Mouse (Mus musculus) embryonic facial prominence, embryonic 15.5 days (tissue): ENCODE results near the gene Asic3. TPM values are rescaled to one million over a fixed set of nuclear protein-coding genes. Genes with fewer than 3 reads are reported as not detected.

ENCODE experiments used
- ATAC-seq: fragments of 200-750 bp; cut with Nextera tagmentation; 2 replicates; pipeline ENCODE4 v1.8.0; 2017; ENCODE audit warnings: low read depth, moderate TSS enrichment; ENCODE audit not compliant: insufficient number of reproducible peaks, low FRiP score, low TSS enrichment
- H3K27ac ChIP-seq: fragments of 300-500 bp; sonication (generic); replicated peaks from 2 replicates; pipeline ENCODE4 v1.5.1; 2015; ENCODE audit warnings: mild to moderate bottlenecking, inconsistent platforms
- H3K27me3 ChIP-seq: fragments of 300-500 bp; sonication (generic); 2 replicates; pipeline ENCODE4 v1.6.1; 2015; ENCODE audit warnings: inconsistent platforms
- H3K36me3 ChIP-seq: fragments of 300-500 bp; sonication (generic); 2 replicates; pipeline ENCODE4 v1.6.1; 2015; ENCODE audit warnings: mild to moderate bottlenecking, inconsistent platforms
- H3K4me1 ChIP-seq: fragments of 300-500 bp; sonication (generic); 2 replicates; pipeline ENCODE4 v1.6.1; 2015; ENCODE audit warnings: inconsistent platforms
- H3K4me2 ChIP-seq: fragments of 300-500 bp; sonication (generic); replicated peaks from 2 replicates; pipeline ENCODE4 v1.6.1; 2015; ENCODE audit warnings: mild to moderate bottlenecking, inconsistent platforms
- H3K4me3 ChIP-seq: fragments of 300-500 bp; sonication (generic); replicated peaks from 2 replicates; pipeline ENCODE4 v1.5.1; 2015; ENCODE audit warnings: mild to moderate bottlenecking, inconsistent platforms
- H3K9ac ChIP-seq: fragments of 300-500 bp; sonication (generic); 2 replicates; pipeline ENCODE4 v1.6.1; 2015; ENCODE audit warnings: inconsistent platforms
- H3K9me3 ChIP-seq: fragments of 300-500 bp; sonication (generic); replicated peaks from 2 replicates; pipeline ENCODE4 v1.6.1; 2016; ENCODE audit warnings: inconsistent platforms
- WGBS: fragments of 180-500 bp; shearing (Covaris S2); methylation state at CpG from one replicate; pipeline ENCODE4 v1.1.7; 2015; 5-methylcytosine and 5-hydroxymethylcytosine counted together
- polyA plus RNA-seq: library from polyadenylated mRNA; unstranded; fragments of >200 nt; fragmentation: Nextera tagmentation; extraction: Ambion mirVana; gene quantifications from 2 replicates; pipeline ENCODE4 v1.2.1, GENCODE M21; 2015

Asic3 gene
- polyA plus RNA-seq, 1 experiment from 2014 or later: 1.6 TPM

DNA sequence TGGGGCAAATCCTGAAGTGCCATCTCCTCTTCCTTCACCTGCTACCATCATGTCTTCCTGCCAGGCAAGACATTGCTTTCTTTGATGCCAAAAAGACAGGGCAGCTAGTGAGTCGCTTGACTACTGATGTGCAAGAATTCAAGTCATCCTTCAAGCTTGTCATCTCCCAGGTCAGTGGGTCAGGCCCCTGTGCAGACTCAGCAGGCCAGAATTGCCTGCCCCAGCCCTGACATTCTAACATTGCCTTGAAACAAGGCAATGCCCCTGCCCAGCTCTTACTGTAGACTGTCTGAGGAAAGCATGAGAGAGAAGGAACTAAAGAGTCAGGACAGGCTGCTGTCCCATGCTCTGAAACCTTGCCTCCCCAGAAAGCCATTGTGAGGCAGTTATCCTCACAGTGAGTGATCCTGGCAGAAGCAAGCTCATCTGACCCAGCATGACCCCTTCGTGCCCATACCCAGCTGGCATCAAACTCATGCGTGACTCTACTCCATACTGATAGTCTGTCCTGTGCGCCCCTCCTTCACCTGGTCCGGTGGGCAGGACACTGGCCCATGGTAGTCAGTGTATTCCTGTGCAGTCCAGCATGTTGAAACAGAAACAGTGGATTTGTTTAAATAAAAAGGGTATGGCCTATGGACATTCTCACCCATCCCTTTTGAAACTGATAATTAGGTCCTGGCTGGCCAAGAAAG lies 12.1 kb upstream of the Asic3 start:
- no peak overlapping the region for H3K4me2 ChIP-seq
- 90% methylated on average over 5 of the region's 5 CpGs for WGBS
- H3K27me3 ChIP-seq: no peaks in the 10 kb centered on the region
- H3K36me3 ChIP-seq: peaks cover 48% of the 10 kb centered on the region
- no peak overlapping the region for H3K9ac ChIP-seq
- no peak for ATAC-seq
- H3K9me3 ChIP-seq: no peaks in the 10 kb centered on the region
- no peaks in the 10 kb centered on the region for H3K4me1 ChIP-seq
- no peak overlapping the region for H3K27ac ChIP-seq
- no peak overlapping the region for H3K4me3 ChIP-seq

- Histone ChIP-seq H3K9me3 (no peaks in the 10 kb centered on the region), H3K4me1 (no peaks in the 10 kb centered on the region), H3K9ac (no peak overlapping the region), H3K4me3 (no peak overlapping the region), H3K36me3 (peaks cover 56% of the 10 kb centered on the region), H3K27ac (no peak overlapping the region), H3K27me3 (no peaks in the 10 kb centered on the region), H3K4me2 (no peak overlapping the region)
- ATAC-seq: no peak
- WGBS: 83% methylated on average over 9 of the region's 9 CpGs
Observed at GRCm38 (mm10) chr5:24401969-24402368, 11.2 kb upstream of the Asic3 start.

- Histone ChIP-seq H3K4me2 (no peak overlapping the region), H3K4me3 (no peak overlapping the region), H3K27ac (no peak overlapping the region), H3K4me1 (no peaks in the 10 kb centered on the region), H3K9ac (no peak overlapping the region), H3K36me3 (peaks cover 67% of the 10 kb centered on the region), H3K27me3 (no peaks in the 10 kb centered on the region), H3K9me3 (no peaks in the 10 kb centered on the region)
- no peak for ATAC-seq
- WGBS: 72% methylated on average over 6 of the region's 6 CpGs
Observed at GRCm38 (mm10) chr5:24404594-24405360, 8.4 kb upstream of the Asic3 start.

GRCm38 (mm10) chr5:24405389-24405876 lies 7.8 kb upstream of the Asic3 start:
- no peaks in the 10 kb centered on the region for H3K9me3 ChIP-seq
- H3K27me3 ChIP-seq: no peaks in the 10 kb centered on the region
- H3K9ac ChIP-seq: no peak overlapping the region
- no peak for ATAC-seq
- no peak overlapping the region for H3K27ac ChIP-seq
- H3K4me2 ChIP-seq: no peak overlapping the region
- H3K36me3 ChIP-seq: peaks cover 65% of the 10 kb centered on the region
- no peaks in the 10 kb centered on the region for H3K4me1 ChIP-seq
- WGBS: 75% methylated on average over 3 of the region's 3 CpGs
- no peak overlapping the region for H3K4me3 ChIP-seq

GRCm38 (mm10) chr5:24408651-24409050 lies 4.5 kb upstream of the Asic3 start:
- WGBS: 92% methylated on average over 13 of the region's 13 CpGs
- Histone ChIP-seq H3K4me1 (peaks cover 12% of the 10 kb centered on the region), H3K27me3 (no peaks in the 10 kb centered on the region), H3K27ac (no peak overlapping the region), H3K4me3 (no peak overlapping the region), H3K36me3 (peaks cover 34% of the 10 kb centered on the region), H3K4me2 (no peak overlapping the region), H3K9me3 (no peaks in the 10 kb centered on the region), H3K9ac (no peak overlapping the region)
- no peak for ATAC-seq

DNA sequence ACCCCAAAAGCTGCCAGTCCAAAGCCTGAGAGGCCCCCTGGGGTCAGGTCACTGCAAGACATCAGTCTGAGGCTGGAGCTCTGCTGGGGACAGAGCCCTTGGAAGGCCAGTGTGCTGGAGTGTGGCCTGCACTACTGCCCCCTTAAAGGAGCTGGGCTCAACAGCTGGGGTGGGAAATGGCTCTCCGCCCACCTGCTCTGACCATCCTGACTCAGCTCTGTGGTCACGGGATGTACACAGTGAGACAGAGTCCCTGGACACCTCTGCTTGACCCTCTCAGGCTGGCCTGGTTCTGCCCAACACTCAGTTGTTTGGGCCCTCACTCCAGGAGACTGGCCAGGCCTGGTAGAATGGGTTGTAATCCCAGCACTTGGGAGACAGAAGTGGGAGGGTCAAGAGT lies 3.7 kb upstream of the Asic3 start:
- Histone ChIP-seq H3K4me3 (no peak overlapping the region), H3K27me3 (no peaks in the 10 kb centered on the region), H3K4me1 (peaks cover 16% of the 10 kb centered on the region), H3K9ac (no peak overlapping the region), H3K36me3 (peaks cover 28% of the 10 kb centered on the region), H3K27ac (no peak overlapping the region), H3K9me3 (no peaks in the 10 kb centered on the region), H3K4me2 (no peak overlapping the region)
- WGBS: 82% methylated on average over 2 of the region's 2 CpGs
- ATAC-seq: no peak

DNA sequence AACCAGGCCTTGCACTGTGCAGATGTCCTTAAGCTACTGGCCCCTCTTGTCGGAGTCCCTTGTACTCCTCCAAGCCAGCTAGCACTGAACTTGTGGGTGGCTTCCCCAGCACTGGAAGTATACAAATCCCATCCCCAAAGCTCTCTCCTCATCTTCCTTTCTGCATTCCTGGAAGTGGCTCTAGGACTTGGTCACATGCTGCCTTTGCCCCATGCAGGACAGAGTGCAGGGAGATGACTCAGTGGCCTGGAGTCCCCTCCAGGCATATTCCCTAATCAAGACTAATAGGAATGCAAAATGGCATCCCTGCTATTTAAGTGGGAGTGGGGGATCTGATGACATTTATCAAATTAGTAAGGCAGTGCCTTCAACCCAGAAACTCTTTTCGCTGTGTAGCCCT lies 1.1 kb upstream of the Asic3 start:
- Histone ChIP-seq H3K27me3 (no peaks in the 10 kb centered on the region), H3K9ac (no peak overlapping the region), H3K27ac (no peak overlapping the region), H3K9me3 (no peaks in the 10 kb centered on the region), H3K4me2 (no peak overlapping the region), H3K4me3 (no peak overlapping the region), H3K4me1 (peaks cover 28% of the 10 kb centered on the region), H3K36me3 (peaks cover 10% of the 10 kb centered on the region; the same call in 1 of the 2 replicates)
- ATAC-seq: no peak
- WGBS: 81% methylated on average over 2 of the region's 2 CpGs

- no peak overlapping the region for H3K9ac ChIP-seq
- ATAC-seq: no peak
Observed at GRCm38 (mm10) chr5:24413938-24414337, 746 bp downstream of the Asic3 start.

GRCm38 (mm10) chr5:24416222-24416736 lies 3.1 kb downstream of the Asic3 start:
- Histone ChIP-seq H3K27me3 (no peaks in the 10 kb centered on the region), H3K4me1 (peaks cover 28% of the 10 kb centered on the region), H3K36me3 (peaks cover 25% of the 10 kb centered on the region), H3K9ac (no peak overlapping the region), H3K9me3 (no peaks in the 10 kb centered on the region), H3K4me2 (peak overlapping the region; percentile 28), H3K4me3 (no peak overlapping the region), H3K27ac (no peak overlapping the region)
- 3% methylated on average over 21 of the region's 21 CpGs for WGBS
- peak; percentile 8; the same call in 1 of the 2 replicates for ATAC-seq

More at GRCm38 (mm10) chr5:24413938-24414337, 746 bp downstream of the Asic3 start:
- Histone ChIP-seq H3K9me3 (no peaks in the 10 kb centered on the region), H3K36me3 (peaks cover 1% of the 10 kb centered on the region), H3K27me3 (no peaks in the 10 kb centered on the region), H3K27ac (no peak overlapping the region), H3K4me3 (no peak overlapping the region), H3K4me2 (no peak overlapping the region), H3K4me1 (peaks cover 28% of the 10 kb centered on the region)
- 73% methylated on average over 13 of the region's 13 CpGs for WGBS

DNA sequence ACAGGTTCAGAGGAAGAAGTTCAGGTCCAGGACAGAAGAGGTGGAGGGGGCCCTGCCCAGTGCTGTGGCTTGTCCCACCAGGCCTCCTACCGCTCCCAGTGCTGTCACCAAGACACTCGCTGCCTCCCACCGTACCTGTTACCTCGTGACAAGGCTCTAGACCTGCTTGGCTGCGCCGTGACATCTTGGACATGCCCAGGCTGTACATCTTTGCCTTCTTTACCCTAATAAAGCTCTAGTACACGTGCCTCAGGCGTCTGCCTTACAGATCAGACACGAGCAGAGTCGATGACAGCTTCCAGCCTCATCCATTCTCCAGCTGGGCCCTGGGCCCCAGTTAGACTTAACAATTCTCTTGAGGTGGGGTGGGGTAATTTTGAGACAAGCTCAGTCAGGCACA lies 4.4 kb downstream of the Asic3 start:
- WGBS: 75% methylated on average over 10 of the region's 10 CpGs
- Histone ChIP-seq H3K4me2 (no peak overlapping the region), H3K27me3 (no peaks in the 10 kb centered on the region), H3K9me3 (no peaks in the 10 kb centered on the region), H3K4me1 (peaks cover 32% of the 10 kb centered on the region), H3K36me3 (peaks cover 25% of the 10 kb centered on the region), H3K9ac (no peak overlapping the region), H3K4me3 (no peak overlapping the region), H3K27ac (no peak overlapping the region)
- ATAC-seq: no peak

GRCm38 (mm10) chr5:24420381-24420780 lies 7.2 kb downstream of the Asic3 start:
- Histone ChIP-seq H3K27me3 (no peaks in the 10 kb centered on the region), H3K4me3 (no peak overlapping the region), H3K9me3 (no peaks in the 10 kb centered on the region), H3K4me2 (no peak overlapping the region), H3K4me1 (peaks cover 30% of the 10 kb centered on the region), H3K27ac (no peak overlapping the region), H3K9ac (no peak overlapping the region), H3K36me3 (peaks cover 25% of the 10 kb centered on the region)
- WGBS: 85% methylated on average over 9 of the region's 9 CpGs
- ATAC-seq: no peak
